Mouse (Mus musculus) cerebellum, adult 9-11 months (tissue): ENCODE results near the gene Znrf2.

Experiments used
- DNase-seq: peaks from one replicate; pipeline ENCODE4 v3.0.0; 2022

The Znrf2 gene

DNA sequence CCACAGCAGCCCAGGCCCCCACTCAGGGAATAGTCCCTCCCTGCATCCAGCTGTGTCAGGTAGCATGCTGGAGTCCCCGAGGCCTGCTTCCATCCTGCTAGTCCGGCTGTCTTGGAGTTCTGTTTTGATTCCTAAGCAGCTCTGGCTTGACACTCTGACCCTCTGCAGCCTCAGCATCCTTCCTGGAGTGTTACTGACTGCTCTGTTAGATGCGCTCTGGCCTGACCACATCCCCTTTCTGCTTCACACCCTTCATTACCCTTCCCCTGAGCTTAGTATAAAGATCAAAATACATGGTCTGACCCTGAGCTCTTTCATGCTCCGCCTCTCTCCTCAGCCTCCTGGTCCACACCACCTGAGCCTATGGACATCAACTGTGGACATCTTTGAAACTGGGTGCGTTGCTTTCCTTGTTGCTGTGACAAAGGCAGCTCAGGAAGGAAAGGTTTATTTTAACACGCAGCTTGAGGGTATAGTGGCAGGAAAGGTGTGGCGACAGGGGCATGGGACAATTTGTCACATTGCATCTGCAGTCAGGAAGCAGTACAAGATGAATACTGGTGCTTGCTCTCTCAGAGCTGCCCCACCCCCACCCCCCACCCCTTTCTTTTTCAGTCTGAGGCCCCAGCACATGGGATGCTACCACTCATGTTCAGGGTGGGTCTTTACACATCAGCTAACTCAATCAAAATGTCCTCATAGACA, 109.2 kb downstream of the Znrf2 start:
- no peak for DNase-seq

DNA sequence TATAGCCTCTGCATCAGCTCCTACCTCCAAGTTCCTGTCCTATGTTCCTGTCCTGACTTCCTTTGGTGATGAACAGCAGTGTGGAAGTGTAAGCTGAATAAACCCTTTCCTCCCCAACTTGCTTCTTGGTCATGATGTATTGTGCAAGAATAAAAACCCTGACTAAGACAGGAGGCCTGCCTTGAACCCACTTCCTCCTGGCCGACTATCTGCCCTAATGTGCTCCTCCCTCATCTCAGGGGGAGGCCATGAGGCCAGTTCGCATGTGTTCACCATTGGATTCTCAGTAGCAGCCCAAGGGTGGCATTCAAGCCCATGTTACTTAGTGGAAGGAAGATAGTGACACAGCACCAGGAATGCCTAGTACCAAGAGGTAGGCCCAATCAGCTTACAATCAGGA, 110.2 kb downstream of the Znrf2 start:
- no peak for DNase-seq

DNA sequence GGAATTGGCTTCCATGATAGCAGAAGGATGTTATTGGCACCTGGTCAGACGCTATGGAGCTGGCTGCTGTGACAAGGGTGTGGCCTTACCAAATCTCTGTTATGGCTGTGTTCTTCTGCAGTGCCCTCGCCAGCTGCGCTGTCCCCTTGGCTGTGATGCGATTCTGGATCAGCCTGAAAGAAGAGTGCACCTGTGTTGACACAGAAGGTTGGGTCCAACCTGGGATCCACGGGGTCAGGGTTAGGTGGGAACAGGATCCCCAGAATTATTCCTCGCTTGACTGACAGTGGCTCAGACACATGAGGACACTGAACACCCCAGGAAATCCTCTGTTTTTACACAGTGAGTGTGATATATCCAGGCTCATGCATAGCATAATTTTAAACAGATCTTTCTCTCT, 111.2 kb downstream of the Znrf2 start:
- DNase-seq: no peak

DNA sequence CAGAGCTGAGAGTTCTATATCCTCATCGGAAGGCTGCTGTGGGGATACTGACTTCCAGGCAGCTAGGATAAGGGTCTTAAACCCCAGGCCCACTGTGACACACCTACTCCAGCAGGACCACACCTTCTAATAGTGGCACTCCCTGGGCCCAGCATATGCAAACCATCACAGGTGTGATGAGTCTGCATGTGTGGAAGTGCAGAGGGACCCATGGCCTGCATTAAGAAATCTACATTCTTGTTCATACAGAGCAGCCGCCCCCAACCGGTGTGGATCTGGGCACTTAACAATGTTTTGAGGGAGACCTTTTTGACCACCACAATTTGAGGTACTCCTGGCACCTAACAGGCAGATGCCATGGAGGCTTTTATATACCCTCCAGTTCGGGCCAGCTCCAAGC, 114.9 kb downstream of the Znrf2 start:
- DNase-seq: no peak

DNA sequence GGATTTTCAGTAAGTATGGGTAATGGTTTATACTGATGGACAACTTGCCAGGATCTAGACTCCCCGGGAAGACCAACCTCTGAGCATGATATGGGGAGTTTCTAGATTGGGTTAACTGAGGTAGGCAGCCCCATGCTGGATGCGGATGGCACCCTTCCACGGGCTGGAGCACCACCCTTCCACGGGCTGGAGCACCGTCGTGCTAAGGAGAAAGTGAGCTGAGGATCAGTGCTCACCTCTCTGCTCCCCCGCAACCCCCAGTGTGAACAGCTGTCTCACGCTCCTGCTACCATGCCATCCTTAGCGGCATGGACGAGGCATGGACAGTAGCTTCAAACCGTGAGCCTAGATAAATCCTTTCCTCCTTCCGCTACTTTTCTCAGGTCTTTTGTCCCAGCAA, 115.8 kb downstream of the Znrf2 start:
- DNase-seq: no peak

DNA sequence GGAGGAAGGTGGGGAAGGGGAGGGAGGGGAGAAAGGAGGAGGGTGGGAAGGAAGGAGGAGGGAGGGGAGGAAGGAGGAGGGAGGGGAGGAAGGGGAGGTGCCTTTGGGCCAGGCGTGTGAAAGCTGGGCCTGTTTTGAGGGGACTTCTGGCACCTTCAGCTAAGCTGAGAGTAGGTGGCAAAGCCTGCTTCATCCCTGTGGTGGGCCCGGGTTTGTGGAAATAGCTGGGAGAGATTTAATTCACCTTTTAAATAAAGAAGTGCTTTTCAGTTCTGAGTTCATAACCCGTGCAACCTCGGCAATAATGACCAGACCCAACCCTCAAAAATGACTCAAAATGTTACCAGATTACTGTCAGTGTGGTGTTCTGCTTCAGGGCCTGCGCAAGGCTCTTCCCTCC, 116.5 kb downstream of the Znrf2 start:
- DNase-seq: no peak

DNA sequence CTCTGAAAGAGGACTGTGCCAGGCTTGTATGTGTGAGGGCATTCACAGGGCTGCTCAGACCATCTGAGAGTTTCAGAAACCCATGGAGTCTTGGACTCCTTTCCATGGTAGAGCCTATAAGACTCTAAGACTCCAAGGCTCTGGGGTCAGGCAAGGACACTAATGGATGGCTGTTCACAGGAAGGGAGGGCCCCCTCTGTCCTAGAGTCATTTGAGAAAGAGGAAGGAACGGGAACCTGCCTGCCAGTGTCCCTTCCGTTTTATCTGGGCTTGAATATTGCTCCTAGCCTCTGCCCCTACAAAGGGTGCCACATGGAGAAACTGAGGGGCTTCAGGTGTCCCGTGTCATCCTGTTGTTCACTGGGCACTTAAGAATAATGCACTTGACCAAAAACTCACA, 117.2 kb downstream of the Znrf2 start:
- DNase-seq: no peak

DNA sequence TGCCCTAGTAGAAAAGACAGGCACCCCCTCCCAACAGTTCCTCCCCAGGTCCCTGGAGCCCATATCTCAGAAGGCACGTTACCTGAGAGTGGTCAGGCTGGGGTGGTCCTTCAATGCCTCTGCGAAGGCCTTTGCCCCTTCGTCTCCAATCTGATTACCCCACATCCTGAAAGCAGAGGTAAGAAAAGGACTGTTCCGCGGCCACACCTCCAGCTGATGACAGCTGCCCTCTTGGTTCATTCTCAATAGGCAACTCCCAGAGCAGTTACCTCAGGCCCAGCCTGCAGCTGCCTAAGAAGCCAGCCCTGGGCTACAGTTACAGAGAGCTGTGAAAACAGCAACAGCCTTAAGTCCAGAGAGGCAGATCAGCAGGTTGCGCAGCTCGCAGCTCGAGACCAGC, 117.6 kb downstream of the Znrf2 start:
- DNase-seq: no peak

DNA sequence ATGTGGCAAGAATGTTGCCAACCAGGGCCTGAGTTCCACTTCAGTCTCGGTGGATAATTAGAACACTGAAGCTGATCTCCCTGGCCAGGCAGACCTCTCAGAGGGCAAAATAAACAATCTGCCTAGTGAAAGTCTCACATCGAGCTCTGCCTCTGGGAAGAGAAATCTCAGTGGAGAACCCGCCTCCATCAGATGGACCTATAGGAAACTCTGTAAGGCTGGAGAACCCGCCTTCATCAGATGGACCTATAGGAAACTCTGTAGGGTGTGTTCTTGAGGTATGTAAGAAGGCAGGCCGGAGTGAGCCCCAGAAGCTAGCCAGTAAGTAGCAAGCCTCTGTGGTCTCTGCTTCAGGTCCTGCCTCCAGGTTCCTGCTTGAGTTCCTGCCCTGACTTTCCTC, 118.2 kb downstream of the Znrf2 start:
- no peak for DNase-seq

DNA sequence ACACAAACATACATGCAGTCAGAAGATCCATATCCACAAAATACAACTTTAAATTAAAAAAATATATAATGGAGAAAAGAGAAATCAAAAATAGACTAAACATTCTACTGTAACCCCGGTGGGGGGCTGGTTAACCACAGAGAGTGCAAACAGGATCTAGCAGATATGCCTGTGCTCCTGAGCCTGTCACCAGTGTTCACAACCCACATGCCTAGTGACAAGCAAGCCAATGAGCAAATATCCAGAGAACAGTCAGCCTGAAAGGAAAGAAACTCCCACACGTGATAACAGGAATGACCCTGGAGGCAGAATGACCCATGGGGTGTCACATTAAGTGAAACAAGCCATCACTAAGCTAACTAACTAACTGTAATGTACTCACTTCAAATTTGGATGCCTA, 119.8 kb downstream of the Znrf2 start:
- no peak for DNase-seq

DNA sequence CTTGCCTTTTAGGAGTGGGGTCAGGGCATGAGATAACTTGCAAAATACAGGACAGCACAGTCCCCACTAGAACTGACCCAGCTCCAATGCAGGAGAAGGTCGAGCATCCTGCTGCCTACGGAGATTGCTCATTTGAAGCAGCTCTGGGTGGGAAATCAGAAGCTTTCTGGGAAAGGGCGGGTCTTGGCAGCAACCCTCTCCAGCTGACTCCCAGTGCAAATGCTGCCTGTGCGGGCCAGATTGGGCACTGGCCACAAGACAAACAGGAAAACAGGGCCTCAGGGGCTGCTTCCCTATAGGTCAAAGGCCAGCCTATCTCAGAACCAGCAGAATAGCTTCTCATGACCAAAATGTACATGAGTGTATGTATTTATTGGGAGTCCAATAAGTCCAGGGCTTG, 122.9 kb downstream of the Znrf2 start:
- no peak for DNase-seq

DNA sequence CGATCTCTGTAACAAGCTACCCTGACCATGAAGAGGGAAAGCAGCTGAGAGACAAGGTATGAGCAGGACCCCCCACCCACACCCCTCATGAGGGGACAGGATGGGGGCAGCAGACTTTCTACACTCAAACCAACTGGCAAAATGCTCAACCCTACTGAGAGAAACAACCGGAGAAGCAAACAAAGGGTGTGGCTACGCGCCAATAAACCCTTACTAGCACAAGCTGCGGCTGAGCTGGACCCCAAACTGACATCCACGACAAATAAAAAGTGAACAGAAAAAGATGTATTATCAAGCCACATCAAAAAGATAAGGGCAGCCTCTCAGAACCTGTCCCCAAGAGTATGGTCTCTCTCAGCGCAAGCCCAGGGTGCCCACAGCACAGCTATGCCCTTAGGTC, 123.4 kb downstream of the Znrf2 start:
- no peak for DNase-seq

DNA sequence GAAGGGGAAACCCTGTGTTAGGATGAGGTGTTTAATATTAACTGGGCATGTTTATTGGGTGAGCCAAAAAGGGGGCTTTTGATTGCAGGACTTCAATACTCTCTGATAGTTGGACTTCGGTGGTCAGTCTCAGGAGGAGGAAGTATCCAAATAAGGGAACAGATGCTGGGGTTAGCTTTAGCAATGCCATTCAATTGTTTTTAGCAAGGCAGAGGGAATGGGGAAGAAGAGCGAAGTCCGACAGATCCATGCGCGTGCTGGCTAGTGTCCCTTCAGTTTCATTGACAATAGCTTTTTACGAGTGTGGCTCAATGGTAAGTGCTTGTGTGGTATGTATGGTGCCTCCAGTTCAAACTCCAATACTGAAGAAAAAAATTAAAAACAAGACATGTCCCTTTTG, 124.4 kb downstream of the Znrf2 start:
- no peak for DNase-seq
